Mouse (Mus musculus): ENCODE results near the gene Xrcc6. TPM values are rescaled to one million over a fixed set of nuclear protein-coding genes. Genes with fewer than 3 reads are reported as not detected.
A peak's percentile ranks its signal among the peaks of the same experiment; 100 is the strongest.

The Xrcc6 gene
- polyA plus RNA-seq, 1 experiment = 13.3 TPM

DNA sequence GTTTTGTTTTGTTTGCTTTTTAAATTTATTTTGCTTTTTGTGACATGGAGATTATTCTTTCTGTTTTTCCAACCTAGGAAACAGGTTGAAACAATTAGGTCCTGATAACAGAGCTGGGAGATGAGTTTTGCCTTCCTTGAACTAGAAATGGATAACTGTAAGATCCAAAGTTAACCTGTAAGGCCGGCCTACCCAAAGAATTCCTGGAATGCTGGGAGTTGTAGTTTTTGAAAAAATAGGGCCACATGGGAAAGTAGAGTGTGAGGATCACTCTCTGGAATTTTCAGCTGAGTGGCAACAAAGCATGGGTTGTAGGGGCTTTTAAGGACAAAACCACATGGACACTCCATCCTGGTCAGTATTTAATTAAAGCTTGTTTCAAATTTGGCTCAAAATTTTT, 5.5 kb upstream of the Xrcc6 start:
- TF ChIP-seq CTCF (IDR thresholded peaks at IDR 0.05; ENCODE audit: insufficient read depth, low read length) = no peak
- no peak for TF ChIP-seq POLR2A (IDR thresholded peaks at IDR 0.05; ENCODE audit: borderline replicate concordance, extremely low read depth, low read depth, low read length)
- no peak for DNase-seq
- 42% methylated on average over 1 of the region's 1 CpGs for WGBS
- Histone ChIP-seq H3K4me3 (replicated peaks; ENCODE audit: extremely low read depth, low read depth, low read length) (no peak overlapping the region), H3K4me1 (ENCODE audit: control insufficient read depth, insufficient read depth, low read length) (no peaks in the 10 kb centered on the region)

DNA sequence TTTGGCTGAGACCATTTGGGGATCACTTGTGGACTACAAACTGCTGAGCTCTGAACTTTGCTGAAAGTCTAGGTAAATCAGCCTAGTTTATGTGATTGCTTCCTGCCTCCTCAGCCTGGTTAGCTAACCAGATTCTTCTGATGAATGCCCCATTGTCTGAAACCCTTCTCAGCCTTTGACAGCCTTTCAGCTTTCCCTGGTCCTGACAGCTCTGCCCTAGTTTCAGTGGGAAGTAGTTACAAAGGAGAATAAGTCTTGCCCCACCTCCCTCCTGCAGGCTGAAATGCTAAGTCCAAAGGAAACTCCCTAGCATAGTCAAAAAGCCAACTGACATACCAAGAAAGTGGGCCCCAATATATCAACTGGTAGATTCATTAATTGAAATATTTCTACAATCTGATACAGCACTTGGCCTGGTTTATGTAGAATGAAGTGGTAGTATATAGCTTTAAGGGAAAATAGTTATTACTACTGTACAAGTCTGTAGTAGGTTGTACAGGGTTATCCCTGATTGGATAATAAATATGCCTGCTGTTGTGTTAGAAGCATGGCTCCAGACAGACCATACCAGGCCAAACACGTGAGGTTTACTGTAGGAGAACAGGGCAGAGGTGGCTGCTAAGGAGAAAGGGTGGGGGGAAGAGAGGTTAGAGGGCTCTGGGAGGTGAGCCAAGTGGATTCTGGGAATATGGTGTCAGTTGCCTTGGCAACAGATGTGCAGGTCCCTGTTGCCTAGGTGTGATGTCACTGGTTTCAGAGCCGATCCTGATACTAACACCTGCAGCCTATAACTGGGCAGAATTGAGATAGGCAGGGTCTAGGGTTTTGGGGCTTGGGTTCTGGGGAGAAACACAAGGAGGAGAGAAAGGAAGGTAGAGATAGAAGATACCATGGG, 2.1 kb upstream of the Xrcc6 start:
- Histone ChIP-seq H3K4me3 (replicated peaks; ENCODE audit: extremely low read depth, low read depth, low read length) (no peak overlapping the region), H3K4me1 (ENCODE audit: control insufficient read depth, insufficient read depth, low read length) (peaks cover 3% of the 10 kb centered on the region)
- DNase-seq = no peak
- no peak for TF ChIP-seq CTCF (IDR thresholded peaks at IDR 0.05; ENCODE audit: insufficient read depth, low read length)
- TF ChIP-seq POLR2A (IDR thresholded peaks at IDR 0.05; ENCODE audit: borderline replicate concordance, extremely low read depth, low read depth, low read length) = no peak
- 67% methylated on average over 2 of the region's 2 CpGs for WGBS

DNA sequence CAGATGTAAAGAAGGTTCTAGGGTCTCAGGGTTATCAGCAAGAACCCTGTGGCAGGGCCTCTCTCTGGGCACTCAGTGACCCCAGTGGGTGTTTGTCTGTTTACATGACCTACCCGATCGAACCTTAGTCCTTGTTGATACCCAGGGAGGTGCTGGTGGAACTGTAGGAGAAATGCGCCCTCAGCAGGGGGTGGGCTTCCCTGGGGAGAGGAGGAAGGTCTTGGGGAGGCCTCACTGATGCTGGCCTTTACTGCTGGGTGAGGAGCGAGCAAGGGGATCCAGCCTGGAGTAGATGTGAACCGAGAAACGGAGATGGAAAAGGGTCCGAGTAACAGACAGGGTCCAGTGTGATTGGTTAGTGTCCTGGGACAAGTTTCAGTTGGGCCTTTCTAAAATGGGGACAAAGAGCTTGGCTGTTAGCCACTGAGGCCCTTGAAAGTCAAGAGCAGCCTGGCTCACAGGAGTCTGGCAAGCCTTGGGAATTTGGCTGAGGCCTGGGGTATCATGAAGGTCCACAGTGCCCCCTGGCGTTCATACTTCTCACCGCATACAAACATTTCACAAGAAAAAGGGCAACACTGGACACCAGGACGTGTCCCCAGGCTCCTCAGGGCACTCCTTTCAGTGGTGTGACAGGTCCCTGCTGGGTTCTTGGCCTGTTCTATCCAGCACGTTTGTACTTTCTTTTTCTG, 1.9 kb downstream of the Xrcc6 start:
- TF ChIP-seq CTCF (IDR thresholded peaks at IDR 0.05; ENCODE audit: insufficient read depth, low read length) = peak; percentile 79
- TF ChIP-seq POLR2A (IDR thresholded peaks at IDR 0.05; ENCODE audit: borderline replicate concordance, extremely low read depth, low read depth, low read length) = no peak
- Histone ChIP-seq H3K4me1 (ENCODE audit: control insufficient read depth, insufficient read depth, low read length) (peaks cover 3% of the 10 kb centered on the region), H3K4me3 (replicated peaks; ENCODE audit: extremely low read depth, low read depth, low read length) (no peak overlapping the region)
- peak; percentile 87 for DNase-seq
- WGBS = 38% methylated on average over 11 of the region's 11 CpGs

DNA sequence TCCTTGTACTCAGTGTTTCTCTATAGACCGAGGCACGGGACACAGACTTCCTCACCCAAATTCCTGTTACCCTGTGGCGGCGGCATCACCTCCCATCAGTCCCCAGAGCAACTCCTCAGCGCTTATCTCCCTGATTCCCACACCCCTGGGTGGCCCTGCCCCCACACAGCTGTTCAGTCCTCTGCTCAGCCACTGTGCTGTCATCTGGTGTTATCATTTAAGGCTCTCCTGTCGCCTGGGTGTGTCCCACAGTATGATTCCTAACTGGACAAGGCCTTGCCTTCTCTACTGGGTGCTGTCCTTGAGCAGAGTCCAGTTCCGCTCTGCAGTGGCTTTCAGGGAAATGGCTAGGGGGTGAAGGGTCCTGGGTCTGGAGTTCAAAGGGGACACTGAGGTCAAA, 2.9 kb downstream of the Xrcc6 start:
- Histone ChIP-seq H3K4me3 (replicated peaks; ENCODE audit: extremely low read depth, low read depth, low read length) (no peak overlapping the region), H3K4me1 (ENCODE audit: control insufficient read depth, insufficient read depth, low read length) (peaks cover 3% of the 10 kb centered on the region)
- DNase-seq = no peak
- TF ChIP-seq POLR2A (IDR thresholded peaks at IDR 0.05; ENCODE audit: borderline replicate concordance, extremely low read depth, low read depth, low read length) = no peak
- TF ChIP-seq CTCF (IDR thresholded peaks at IDR 0.05; ENCODE audit: insufficient read depth, low read length) = no peak
- 44% methylated on average over 7 of the region's 7 CpGs for WGBS

DNA sequence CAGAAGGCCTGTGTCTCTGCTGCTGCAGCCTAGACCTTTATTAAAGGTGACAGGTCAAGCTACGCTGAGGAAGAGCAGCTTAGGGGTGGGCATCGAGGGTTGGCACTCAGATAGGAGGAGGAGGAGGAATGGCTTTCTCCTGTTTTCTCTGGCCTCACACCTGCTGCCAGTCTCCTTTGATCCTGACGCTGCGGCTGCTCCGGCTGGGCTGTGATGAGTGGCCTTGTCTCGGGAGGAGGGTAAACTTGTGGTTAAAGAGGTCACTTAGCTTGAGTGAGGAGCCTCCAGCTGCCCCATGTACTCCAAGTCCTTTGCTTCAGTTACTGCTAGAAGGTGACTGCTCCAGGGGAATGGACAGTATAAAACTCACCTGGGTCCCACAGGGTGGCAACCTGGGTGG, 6.4 kb downstream of the Xrcc6 start:
- Histone ChIP-seq H3K4me1 (ENCODE audit: control insufficient read depth, insufficient read depth, low read length) (peaks cover 3% of the 10 kb centered on the region), H3K4me3 (replicated peaks; ENCODE audit: extremely low read depth, low read depth, low read length) (no peak overlapping the region)
- DNase-seq = no peak
- TF ChIP-seq CTCF (IDR thresholded peaks at IDR 0.05; ENCODE audit: insufficient read depth, low read length) (no peak), POLR2A (IDR thresholded peaks at IDR 0.05; ENCODE audit: borderline replicate concordance, extremely low read depth, low read depth, low read length) (no peak)
- WGBS = 74% methylated on average over 6 of the region's 6 CpGs

DNA sequence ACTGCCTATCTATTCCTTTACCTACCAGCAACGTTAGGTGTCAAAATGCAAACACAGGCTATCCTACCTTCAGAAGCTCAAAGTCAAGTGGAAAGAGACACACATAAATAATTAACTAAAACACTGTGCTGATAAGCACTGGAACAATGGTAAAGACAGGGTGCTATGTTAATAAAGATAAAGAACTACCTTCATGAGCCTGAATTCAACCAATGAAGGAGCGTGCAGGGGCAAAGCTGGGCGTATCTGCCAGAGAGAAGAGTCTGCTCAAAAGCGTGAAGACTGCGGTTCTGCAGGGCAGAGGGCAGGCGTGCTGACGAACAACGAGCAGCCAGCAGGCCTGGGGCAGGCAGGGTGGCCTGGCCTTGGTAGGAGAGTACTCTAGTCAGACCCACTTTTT, 16.6 kb downstream of the Xrcc6 start:
- Histone ChIP-seq H3K4me1 (ENCODE audit: control insufficient read depth, insufficient read depth, low read length) (no peaks in the 10 kb centered on the region), H3K4me3 (replicated peaks; ENCODE audit: extremely low read depth, low read depth, low read length) (no peak overlapping the region)
- TF ChIP-seq CTCF (IDR thresholded peaks at IDR 0.05; ENCODE audit: insufficient read depth, low read length) (no peak), POLR2A (IDR thresholded peaks at IDR 0.05; ENCODE audit: borderline replicate concordance, extremely low read depth, low read depth, low read length) (no peak)
- no peak for DNase-seq
- WGBS = 83% methylated on average over 8 of the region's 8 CpGs

DNA sequence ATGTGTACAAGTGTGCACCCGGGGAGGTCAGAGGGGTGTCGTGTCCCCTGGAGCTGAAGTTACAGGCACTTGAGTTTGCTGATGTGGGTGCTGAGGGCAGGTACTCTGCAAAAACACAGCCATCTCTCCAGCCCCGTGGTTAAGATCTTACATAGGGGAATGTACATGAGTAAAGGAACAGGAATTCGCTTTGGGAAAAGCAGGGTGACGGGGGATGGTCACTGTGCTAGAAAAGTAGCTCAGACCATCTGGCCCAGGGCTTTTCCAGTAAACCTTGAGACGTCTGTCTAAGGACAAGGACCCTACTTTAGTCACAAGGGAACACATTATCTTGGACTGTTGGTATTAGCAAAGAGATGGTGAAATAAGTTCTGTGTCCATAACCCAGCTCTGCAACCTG, 24.3 kb downstream of the Xrcc6 start:
- no peak for TF ChIP-seq CTCF (IDR thresholded peaks at IDR 0.05; ENCODE audit: insufficient read depth, low read length)
- TF ChIP-seq POLR2A (IDR thresholded peaks at IDR 0.05; ENCODE audit: borderline replicate concordance, extremely low read depth, low read depth, low read length) = no peak
- Histone ChIP-seq H3K4me3 (replicated peaks; ENCODE audit: extremely low read depth, low read depth, low read length) (no peak overlapping the region), H3K4me1 (ENCODE audit: control insufficient read depth, insufficient read depth, low read length) (peaks cover 7% of the 10 kb centered on the region)
- DNase-seq = no peak
- WGBS = 76% methylated on average over 6 of the region's 6 CpGs

DNA sequence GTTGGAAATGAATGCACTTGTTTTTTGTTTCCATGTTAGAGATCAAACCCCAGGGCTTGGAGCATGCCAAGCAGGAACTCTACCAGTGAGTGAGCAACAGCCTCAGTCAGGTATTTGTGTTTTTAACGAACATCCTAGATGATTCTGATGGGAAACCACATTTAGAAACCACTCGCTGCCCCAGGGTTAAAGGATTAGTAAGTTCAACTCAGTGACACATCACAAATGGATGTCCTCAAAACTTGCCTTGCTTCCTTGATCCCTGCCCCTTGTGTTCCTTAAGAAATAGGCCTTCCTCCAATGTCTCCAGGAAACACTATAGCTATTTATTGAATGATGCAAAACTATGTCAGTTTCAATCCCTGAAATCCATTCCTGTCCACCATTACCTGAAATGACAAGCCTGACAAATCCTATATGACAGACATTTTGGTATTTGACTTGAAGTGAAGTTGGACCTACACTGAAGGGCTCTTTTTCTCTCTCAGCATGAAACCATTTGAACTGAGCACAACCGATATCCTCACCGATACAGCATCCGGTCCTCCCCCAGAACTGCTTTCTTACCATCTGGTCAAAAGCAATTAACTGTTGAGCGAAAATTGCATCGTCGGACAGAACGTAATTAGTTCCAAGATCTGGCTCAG, 27.2 kb downstream of the Xrcc6 start:
- H3K4me3 ChIP-seq (replicated peaks; ENCODE audit: extremely low read depth, low read depth, low read length) = peak overlapping the region; percentile 87
- peaks cover 7% of the 10 kb centered on the region for H3K4me1 ChIP-seq (ENCODE audit: control insufficient read depth, insufficient read depth, low read length)
- TF ChIP-seq CTCF (IDR thresholded peaks at IDR 0.05; ENCODE audit: insufficient read depth, low read length) (no peak), POLR2A (IDR thresholded peaks at IDR 0.05; ENCODE audit: borderline replicate concordance, extremely low read depth, low read depth, low read length) (no peak)
- no peak for DNase-seq
- WGBS = 16% methylated on average over 9 of the region's 9 CpGs

DNA sequence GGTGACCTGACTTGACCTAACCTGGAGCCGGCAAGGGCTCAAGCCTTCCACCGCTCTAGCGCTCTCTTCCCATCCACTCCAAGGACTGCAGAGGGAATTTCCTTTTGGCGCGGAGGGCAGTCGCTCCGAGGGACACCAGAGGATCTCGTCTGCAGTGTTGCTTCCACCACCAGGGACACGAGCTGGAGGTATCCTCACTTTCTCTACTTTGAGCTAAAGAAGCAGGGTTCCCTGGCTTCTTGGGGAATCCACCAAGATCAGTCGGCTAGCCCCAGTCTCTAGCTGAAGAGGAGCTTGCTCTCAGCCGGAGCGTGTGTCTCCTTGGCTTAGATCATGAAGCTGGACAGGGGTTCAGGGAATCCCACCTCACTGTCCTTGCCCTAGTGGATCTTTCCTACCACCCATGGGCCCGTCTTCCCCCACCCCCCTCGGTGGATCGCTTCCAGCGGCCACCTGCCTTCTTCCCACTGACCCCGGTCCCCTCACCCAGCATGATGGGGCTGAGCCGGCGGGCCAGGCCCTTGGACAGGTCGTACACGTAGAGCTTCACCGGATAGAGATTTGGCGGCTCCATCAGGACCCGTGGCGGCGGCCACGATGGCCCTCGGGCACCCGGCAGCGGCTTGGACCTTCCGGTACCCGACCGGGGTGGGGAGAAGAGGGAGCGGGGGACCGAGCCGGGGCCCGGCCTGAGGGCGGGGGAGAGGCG, 27.9 kb downstream of the Xrcc6 start:
- WGBS = under 1% methylated on average over 39 of the region's 39 CpGs
- peak; percentile 44 for DNase-seq
- TF ChIP-seq POLR2A (IDR thresholded peaks at IDR 0.05; ENCODE audit: borderline replicate concordance, extremely low read depth, low read depth, low read length) = no peak
- TF ChIP-seq CTCF (IDR thresholded peaks at IDR 0.05; ENCODE audit: insufficient read depth, low read length) = no peak
- Histone ChIP-seq H3K4me1 (ENCODE audit: control insufficient read depth, insufficient read depth, low read length) (peaks cover 7% of the 10 kb centered on the region), H3K4me3 (replicated peaks; ENCODE audit: extremely low read depth, low read depth, low read length) (peak overlapping the region; percentile 87)
